Mouse (Mus musculus) megakaryocyte, embryonic 14.5 days (primary cell): ENCODE results near the gene Rps6kc1.

ENCODE experiments used
- FLI1 ChIP-seq: IDR thresholded peaks from 2 replicates; pipeline ENCODE4 v1.6.1; 2012; ENCODE audit warnings: low read length, inconsistent platforms, mixed read lengths
- GATA1 ChIP-seq: IDR thresholded peaks from 3 replicates; pipeline ENCODE4 v1.6.1; 2012; ENCODE audit warnings: mixed read lengths, low read length, inconsistent platforms, borderline replicate concordance

DNA sequence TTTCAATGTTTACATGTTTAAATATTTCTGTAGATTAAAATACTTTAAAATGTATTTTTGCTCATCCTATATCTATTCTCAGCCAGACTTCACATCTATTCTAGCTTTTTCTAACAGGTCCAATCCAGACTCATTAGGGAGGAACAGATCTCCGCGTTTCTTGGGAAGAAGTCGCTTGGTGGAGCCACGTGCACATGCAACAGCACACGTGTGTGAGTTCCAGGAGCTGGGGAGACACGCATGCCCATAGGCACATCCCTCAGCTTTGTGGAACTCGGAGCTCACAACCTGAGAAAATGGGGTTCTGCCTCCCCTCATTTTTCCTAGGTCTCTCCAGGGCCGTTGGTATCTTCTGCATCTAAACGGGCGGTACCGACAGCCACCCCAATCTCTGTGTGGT is 243.7 kb downstream of the Rps6kc1 start:
- no peak for TF ChIP-seq GATA1
- TF ChIP-seq FLI1 = no peak
